Mouse (Mus musculus): ENCODE data around the gene Snrnp25.

Gene Snrnp25

GRCm38 (mm10) chr11:32205058-32205873, at the start of gene Snrnp25:
TSS of gene Snrnp25 (plus strand) at chr11:32205415.
- in situ Hi-C loops (cut with MboI; ENCODE audit: low pct_unique_long_range_greater_than_20kb in 1 of 2, low sequenced_read_pairs in 2 of 2, unreplicated experiment in 1 of 2): no loop called here

- in situ Hi-C loops (cut with MboI; ENCODE audit: low pct_unique_long_range_greater_than_20kb in 1 of 2, low sequenced_read_pairs in 2 of 2, unreplicated experiment in 1 of 2): no loop called here
Measured at GRCm38 (mm10) chr11:32156854-32157630, 48.2 kb upstream of the Snrnp25 start.

GRCm38 (mm10) chr11:32157791-32158594, 47.2 kb upstream of the Snrnp25 start:
- in situ Hi-C loops (cut with MboI; ENCODE audit: low pct_unique_long_range_greater_than_20kb in 1 of 2, low sequenced_read_pairs in 2 of 2, unreplicated experiment in 1 of 2): no loop called here

DNA sequence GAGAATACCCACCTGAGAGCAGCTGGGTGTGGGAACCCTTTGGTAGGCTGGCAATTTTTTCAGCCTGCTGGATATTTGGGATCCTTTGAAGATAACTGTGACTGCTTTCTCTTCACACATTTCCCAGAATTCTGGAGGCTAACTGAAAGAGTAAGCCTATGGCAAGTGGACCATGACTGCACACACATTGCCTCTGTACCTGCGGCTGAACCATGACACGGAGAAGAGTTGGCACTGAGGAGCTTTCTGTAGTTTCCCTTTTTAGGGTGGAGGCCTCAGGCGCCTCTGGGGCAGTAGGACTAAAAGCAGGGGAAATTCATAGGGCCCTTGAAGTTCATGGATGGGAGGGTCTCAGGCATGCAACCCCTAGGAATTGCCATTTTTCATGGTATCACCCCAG, 46.0 kb upstream of the Snrnp25 start:
- in situ Hi-C loops (cut with MboI; ENCODE audit: low pct_unique_long_range_greater_than_20kb in 1 of 2, low sequenced_read_pairs in 2 of 2, unreplicated experiment in 1 of 2): no loop called here

DNA sequence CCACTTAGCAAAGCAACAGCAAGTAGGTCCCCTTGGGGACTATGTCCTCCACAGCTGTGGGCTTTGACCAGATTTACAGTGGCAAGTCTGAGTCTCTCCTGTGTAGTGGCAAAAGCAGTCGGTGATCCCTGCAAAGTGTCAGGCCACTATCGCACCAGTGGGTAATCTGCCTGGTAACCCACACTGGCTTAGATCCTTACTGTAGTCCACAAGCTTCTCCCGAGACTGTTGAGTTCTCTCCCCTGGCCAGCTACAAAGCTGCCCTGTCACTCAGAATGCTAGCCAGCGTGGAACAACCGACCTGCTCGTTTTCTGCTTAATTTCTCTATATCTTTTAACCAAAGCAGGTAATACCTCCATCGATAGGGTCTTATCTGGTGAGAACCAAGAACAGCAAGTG, 44.9 kb upstream of the Snrnp25 start:
- in situ Hi-C loops (cut with MboI; ENCODE audit: low pct_unique_long_range_greater_than_20kb in 1 of 2, low sequenced_read_pairs in 2 of 2, unreplicated experiment in 1 of 2): no loop called here

DNA sequence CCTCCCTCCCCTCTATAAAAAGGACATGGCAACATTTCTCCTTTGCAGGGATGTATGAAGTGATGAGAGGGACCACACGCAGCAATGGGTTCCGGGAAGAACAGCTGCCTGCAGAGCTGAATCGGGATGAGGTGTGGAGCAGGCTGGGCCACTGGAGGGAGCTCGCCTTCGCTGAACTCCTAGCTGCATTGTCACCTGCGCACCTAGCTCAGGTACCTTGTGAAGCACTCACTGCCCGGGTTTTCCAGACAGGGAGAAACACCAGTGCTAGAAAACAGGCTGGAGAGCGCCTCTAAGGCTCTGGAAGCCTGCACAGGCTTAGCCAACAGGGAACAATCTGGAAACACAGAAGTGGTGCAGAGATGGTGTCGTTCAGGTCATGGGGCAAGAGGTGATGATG, 43.7 kb upstream of the Snrnp25 start:
- in situ Hi-C loops (cut with MboI; ENCODE audit: low pct_unique_long_range_greater_than_20kb in 1 of 2, low sequenced_read_pairs in 2 of 2, unreplicated experiment in 1 of 2): no loop called here

DNA sequence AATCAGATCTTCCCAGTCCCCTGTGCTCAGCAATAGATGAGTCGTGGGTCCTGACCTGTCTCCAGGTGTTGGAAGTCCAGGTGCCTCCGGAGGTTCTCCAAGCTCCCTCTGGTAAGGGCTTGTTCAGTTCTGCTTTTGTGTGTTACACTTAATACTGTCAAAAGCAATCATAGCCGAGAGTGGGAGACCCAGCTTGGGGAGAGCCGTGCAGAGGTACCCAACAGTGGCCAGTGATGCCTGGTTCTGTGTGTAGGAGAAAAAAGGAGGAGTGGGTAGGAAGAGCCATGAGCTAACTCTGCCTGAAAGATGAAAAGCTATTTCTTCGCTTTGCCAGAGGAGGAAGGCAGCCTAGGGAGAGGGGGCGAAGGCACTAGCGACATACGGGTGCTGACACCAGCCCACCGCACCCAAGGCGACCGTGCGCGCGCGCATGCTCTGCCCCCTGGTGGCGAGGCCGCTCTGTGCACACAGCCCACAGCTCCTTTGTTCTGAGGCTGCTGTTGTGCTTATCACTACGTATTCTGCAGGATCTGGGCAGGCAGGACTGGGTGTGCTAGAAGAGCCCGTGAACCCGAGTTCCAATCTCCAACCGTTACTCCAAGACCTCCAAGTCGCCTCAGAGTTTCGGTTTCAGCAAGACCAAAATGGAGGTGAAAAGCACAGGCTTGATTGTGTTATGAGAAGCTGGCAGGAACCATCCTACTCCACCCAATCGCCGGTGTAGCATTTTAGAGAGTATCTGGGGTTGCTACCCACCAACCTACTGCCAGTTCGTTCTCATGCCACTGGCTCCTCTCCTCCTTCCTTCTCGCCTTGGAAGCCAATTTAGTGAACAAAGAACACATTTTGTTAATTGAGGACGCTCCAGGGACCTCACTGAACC, 43.1 kb upstream of the Snrnp25 start:
- in situ Hi-C loops (cut with MboI; ENCODE audit: low pct_unique_long_range_greater_than_20kb in 1 of 2, low sequenced_read_pairs in 2 of 2, unreplicated experiment in 1 of 2): no loop called here

DNA sequence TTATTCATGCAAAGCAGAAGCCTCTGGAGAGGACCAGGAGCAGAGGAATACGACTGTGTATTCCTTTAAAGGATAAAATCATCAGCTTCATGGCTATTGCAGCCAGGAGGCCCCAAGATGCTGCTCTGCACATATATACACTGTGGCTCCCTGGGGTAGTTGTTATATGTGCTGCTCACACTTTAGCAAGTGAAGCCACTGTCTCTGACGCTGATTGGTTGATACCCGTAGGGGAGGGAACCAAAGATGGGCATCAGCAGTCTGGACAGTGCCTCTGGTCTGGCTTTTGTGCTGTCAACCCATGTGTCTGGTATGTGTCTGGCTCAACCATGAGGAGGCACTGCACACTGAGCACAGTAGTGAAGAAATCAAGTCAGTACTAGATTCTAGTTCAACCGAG, 38.5 kb upstream of the Snrnp25 start:
- in situ Hi-C loops (cut with MboI; ENCODE audit: low pct_unique_long_range_greater_than_20kb in 1 of 2, low sequenced_read_pairs in 2 of 2, unreplicated experiment in 1 of 2): no loop called here

- in situ Hi-C loops (cut with MboI; ENCODE audit: low pct_unique_long_range_greater_than_20kb in 1 of 2, low sequenced_read_pairs in 2 of 2, unreplicated experiment in 1 of 2): no loop called here
Measured at GRCm38 (mm10) chr11:32178506-32178905, 26.7 kb upstream of the Snrnp25 start.

DNA sequence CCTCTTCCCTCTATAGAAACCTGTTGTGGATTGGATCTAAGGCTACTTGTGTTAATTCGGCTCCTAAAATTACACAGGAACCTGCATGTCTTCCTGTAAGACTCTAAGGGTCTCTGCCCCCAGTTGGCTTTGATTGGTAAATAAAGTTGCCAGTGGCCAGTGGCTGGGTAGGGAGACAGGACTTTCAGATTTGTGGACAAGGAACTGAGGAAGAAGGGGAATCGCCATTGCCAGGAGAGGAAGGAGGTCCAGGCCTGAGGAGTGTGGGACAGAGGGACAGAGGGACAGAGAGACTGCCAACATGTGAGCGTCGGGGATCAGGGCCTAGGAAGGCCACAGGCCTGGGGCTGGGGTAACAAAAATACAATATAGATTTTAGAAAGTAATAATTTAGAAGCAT, 24.0 kb upstream of the Snrnp25 start:
- in situ Hi-C loops (cut with MboI; ENCODE audit: low pct_unique_long_range_greater_than_20kb in 1 of 2, low sequenced_read_pairs in 2 of 2, unreplicated experiment in 1 of 2): loop anchor here in 1 of 2 experiments (5.0 kb wide), 1 partner anchor 136 kb away; no protein-coding TSS in a partner anchor

DNA sequence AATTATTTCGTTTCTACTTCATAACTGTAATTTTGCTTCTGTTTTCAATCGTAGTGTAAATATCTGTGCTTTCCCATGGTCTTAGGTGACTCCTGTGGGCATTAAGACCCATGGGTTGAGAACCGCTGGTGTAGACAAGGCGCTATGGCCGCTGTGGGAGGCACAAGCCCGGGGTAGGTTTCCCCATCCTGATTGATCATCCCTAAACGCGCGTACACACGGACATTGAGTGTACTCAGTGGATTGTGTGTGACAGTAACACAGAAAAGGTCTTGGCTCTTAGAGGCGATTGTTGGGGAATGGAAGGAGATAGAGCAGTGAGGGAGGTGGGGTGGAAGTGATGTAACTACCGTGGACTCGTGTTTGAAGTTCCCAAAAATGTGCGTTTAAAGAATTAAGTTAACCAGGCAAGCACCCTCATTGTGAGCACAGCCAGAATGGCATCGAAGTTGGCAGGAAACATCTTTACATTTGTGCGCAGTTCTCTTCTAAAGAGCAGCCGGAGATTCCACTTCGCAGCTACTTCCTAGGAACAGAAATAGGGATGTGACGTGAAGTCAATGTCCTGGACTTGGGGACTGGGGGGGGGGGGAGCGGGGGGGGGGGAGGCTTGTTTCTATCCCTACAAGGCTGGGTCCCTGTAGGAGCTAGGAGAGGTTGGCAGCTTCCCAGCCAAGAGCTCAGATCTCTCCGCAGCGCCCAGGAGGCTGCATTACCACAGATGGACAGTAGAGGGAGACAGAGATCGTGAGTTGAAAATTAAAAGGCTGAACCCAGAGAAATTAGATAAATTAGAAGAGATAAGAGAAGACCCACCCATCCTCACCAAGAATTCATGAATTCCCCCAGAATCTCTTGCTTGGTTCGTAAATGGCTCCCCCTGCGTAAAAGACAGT, 23.0 kb upstream of the Snrnp25 start:
- in situ Hi-C loops (cut with MboI; ENCODE audit: low pct_unique_long_range_greater_than_20kb in 1 of 2, low sequenced_read_pairs in 2 of 2, unreplicated experiment in 1 of 2): loop anchor here in 1 of 2 experiments (5.0 kb wide), 1 partner anchor 135 kb away; no protein-coding TSS in a partner anchor

DNA sequence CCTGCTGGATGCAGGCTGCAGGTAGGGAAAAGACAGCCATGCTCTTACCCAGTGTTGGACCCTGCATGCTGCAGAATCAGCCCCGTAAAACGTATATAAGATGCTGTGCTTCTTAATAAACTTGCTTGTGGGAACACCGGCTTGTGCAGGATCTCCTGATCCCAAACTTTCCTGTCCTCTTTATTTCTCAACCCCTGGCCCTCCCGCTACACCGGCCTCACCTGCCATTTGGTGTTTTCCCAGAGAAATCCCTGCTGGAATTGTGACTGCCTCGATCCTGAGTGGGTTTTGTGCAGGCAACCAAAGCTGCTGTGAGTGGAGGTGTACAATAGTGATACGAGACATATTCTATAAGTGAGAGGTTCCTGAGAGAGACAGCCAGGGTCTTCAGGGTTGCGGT, 20.7 kb upstream of the Snrnp25 start:
- in situ Hi-C loops (cut with MboI; ENCODE audit: low pct_unique_long_range_greater_than_20kb in 1 of 2, low sequenced_read_pairs in 2 of 2, unreplicated experiment in 1 of 2): loop anchor here in 1 of 2 experiments (5.0 kb wide), 1 partner anchor 133 kb away; no protein-coding TSS in a partner anchor

DNA sequence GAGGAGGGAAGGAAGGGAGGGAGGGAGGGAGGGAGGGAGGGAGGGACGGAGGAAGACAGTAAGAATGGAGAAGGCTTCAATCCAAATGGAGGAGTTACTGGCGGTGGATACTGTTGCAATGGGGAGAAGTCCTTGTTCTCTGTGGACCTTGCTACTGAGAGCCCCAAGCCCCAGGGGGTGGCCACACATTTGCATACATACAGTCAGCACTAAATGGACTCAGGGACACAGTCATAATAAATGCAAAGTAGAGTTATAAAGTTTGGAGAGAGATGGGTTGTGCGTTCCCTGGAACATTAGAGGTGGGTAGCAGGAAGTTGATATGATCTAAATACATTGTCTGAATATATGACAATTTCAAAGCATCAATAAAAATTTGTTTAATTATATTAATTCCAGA, 19.2 kb upstream of the Snrnp25 start:
- in situ Hi-C loops (cut with MboI; ENCODE audit: low pct_unique_long_range_greater_than_20kb in 1 of 2, low sequenced_read_pairs in 2 of 2, unreplicated experiment in 1 of 2): no loop called here

DNA sequence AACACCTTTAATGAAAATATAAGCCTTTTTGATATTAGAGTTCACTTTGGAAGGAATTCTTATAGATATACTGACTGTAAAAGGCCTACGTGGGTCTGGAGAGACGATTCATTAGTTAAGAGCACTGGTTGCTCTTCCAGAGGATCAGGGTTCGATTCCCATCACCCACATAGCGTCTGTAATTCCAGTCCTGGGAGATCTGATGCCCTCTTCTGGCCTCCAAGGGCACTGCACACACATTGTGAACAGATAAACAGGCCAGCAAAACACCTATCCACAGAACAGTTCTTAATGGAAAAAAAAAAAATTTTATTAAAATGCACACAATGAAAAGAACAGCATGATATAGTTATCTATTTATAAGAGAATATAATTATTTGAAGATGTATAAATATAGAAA, 18.0 kb upstream of the Snrnp25 start:
- in situ Hi-C loops (cut with MboI; ENCODE audit: low pct_unique_long_range_greater_than_20kb in 1 of 2, low sequenced_read_pairs in 2 of 2, unreplicated experiment in 1 of 2): no loop called here

GRCm38 (mm10) chr11:32188881-32189280, 16.3 kb upstream of the Snrnp25 start:
- in situ Hi-C loops (cut with MboI; ENCODE audit: low pct_unique_long_range_greater_than_20kb in 1 of 2, low sequenced_read_pairs in 2 of 2, unreplicated experiment in 1 of 2): no loop called here

DNA sequence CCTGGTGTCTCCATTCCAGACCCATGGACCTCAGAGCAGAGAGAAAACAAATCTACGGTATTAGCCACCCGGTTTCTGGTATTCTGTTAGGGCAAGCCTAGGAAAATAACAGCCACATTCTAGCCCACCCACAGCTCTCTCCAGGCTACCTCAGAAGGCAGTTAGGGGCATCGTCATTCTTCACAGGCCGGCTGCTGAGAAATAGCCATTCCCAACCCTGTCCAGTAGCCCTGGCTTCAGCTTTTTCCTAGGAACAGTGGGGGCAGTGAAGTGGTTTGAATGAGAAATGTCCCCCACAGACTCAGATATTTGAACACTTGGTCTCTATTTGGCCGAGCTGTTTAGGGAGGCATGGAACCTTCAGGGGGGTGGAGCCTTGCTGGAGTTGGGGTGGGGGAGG, 15.8 kb upstream of the Snrnp25 start:
- in situ Hi-C loops (cut with MboI; ENCODE audit: low pct_unique_long_range_greater_than_20kb in 1 of 2, low sequenced_read_pairs in 2 of 2, unreplicated experiment in 1 of 2): no loop called here

DNA sequence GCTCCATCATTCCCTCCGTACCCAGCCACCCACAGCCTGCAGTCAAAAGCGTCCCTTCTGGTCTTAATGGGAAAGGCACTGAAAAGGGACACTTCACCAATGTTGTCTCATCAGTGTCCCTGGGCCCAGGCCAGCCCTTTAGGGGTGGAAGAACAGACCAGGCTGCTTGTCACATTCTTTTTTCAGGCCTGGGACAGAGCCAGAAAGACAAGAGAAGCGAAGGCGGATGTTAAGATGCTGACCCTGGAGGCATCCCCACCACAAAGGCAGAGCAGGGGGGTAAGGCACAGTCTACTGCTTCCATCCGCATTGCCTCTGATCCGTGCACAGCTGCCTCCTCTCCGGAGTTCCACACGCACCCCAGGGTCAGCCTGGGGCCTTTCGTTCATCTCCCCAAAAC, 15.1 kb upstream of the Snrnp25 start:
- in situ Hi-C loops (cut with MboI; ENCODE audit: low pct_unique_long_range_greater_than_20kb in 1 of 2, low sequenced_read_pairs in 2 of 2, unreplicated experiment in 1 of 2): no loop called here
